Mouse (Mus musculus): ENCODE results near the gene Rela.
"Not testable (repeated sequence)": the region's sequence is repeated elsewhere in the genome, so short reads cannot be mapped to it uniquely, and the experiment has no call there.

Gene Rela

DNA sequence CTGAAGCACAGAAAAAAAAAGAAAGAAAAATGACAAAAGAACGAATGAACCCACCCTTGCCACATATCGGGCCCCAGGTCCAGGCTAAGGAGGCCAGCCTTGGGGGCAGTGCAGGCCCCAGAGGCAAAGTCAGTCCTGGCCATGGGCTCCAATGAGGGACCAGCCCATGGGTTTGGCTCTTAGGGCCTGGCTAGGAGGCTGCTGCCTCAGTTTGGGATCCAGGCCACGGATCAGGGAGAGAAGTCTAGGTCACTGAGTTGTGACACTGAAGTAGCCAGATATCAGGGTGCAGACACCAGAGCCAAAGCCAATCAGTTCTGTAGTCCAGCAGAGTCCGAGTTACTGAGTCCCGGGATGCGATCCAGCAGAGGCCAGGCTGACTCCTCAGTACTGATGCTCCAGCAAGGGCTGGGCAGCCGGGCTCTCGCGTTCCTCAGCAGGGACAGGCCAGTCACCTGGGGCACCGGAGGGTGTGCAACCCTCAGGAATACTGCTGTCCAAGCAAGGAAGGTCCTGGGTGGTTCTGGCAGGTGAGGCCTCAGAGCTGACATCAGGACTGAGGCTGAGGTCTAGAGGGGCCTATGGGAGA lies 27.5 kb downstream of the Rela start:
- no peak for DNase-seq (ENCODE audit: low read depth, low spot score)

DNA sequence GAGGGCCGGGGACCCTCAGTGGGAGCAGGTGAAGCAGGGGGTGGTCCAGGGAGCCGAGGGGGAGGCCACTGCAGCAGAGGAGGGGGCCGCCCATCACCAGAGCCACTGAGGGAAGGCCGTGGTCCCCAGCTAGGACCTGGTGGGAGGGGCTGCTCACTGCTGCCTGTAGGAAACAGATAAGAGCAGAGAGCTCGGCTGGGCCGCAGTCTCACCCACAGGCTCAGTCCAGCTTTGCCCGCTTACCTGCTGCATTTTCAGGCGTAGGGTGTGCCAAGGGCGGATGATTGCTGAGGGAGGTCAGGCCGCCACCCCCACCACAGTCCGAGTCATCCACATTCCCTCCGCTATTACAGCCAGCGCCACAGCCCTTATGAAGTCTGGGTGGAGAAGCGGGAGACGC lies 28.2 kb downstream of the Rela start:
- no peak for DNase-seq (ENCODE audit: low read depth, low spot score)

DNA sequence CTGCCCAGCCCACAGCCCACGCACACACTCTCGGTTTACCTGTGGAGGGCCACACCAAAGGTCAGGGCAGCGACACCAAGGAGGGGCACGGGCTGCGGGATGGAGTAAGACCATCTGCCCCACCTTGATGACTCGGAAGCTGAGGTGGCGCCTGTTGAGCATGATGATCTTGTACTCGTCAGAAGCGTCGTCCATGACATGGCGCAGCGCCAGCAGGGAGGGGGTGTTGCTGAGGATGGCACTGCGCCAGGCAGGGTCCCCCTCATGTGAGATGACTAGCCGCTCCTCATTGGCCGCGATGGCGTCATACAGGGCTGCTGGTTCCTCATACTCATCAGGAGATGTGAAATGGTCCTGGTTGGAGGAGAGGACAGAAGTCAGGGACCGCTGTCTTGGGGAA lies 29.1 kb downstream of the Rela start:
- DNase-seq (ENCODE audit: low read depth, low spot score) = no peak

DNA sequence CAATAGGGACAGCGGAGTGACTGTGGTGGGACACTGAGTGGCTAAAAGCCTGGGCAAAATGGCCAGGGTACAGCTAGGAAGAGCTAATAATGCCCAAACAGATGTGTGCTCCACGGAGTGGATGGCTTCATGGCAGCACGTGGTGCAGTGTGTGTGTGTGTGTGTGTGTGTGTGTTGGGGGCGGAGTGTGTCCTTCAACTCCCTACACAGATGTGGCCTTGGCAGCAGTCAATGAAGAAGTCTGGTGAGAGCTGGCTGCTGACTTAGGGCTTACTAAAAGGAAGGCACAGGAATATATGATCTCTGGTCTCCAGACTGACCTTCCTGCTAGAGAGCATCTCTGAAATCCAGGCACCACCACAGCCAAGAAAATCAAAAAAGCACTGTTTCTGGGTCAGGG lies 31.1 kb downstream of the Rela start:
- no peak for DNase-seq (ENCODE audit: low read depth, low spot score)

DNA sequence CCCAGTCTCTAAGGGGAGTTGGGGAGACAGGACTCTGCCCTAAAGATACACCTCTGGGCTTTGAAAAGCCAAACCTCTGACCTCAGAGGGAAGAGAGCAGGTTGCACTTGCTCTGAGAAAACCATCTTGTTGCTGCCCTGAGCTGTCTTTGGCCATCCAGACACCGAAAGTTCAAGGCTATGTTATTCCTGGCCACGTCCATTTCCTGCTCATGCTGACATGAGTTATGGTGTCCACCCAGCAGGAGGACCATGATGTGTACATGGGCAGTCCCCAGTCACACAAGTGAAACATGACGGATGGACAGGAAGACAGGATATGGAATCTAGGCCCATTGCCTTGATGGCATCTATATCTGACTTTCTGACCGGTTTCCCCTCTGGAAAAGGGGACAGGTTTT lies 43.1 kb downstream of the Rela start:
- DNase-seq (ENCODE audit: low read depth, low spot score) = no peak

DNA sequence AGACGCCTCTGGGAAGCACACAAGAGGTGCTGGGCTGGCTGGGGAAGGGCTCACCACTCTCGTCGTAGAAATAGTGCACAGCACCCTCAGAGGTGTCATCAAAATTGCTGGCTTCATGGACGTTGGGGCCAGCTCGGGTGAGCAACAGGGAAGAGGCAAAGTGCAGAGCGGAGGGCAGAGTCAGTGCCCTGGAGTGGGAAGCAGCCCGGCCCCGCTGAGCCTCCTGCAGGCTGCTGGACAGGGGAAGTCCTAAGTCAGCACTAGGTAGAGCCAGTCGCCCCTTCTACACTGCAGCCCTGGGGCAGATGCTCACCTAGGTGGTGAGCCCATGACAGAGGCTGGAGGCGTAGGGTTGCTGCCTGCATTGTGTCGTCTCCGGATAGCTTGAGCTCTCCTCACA lies 47.0 kb downstream of the Rela start:
- no peak for DNase-seq (ENCODE audit: low read depth, low spot score)

DNA sequence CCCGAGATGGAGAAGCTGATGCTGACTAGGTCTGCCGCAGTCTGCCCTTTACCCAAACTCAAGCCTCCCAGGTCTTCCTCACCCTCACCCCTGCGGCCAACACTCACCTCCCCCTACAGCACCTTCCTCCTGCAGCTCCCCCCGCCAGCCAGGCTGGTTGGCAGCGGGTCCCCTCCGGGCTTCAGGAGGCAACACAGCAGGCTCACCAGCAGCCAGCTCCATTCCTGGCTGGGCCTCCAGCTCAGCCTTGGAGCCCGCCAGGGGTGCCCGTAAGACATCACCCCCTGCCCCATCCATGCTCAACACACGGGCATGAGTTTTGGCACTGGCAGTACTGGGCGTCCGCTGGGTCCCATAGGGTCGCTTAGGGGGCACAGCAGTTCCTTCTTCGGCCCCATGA lies 47.7 kb downstream of the Rela start:
- DNase-seq (ENCODE audit: low read depth, low spot score) = no peak

DNA sequence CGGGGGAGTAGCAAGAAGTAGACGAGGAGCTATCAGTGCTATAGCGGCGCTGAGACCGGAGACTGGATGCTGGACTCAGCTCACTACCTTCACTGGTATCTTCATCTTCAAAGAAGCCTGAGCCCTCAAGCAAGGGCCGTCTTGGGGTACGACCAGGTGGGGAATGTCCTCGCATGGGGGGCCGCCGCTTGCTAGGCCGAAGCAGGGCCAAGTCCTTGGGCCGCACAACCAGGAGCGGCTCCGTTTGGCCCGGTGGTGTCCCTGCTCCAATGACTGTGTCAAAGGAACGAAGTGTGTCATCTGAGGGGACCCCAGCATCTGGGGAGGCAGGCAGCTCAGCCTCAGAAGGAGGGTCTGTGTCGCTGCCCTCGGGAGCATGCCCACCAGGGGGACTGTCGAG lies 48.1 kb downstream of the Rela start:
- no peak for DNase-seq (ENCODE audit: low read depth, low spot score)

DNA sequence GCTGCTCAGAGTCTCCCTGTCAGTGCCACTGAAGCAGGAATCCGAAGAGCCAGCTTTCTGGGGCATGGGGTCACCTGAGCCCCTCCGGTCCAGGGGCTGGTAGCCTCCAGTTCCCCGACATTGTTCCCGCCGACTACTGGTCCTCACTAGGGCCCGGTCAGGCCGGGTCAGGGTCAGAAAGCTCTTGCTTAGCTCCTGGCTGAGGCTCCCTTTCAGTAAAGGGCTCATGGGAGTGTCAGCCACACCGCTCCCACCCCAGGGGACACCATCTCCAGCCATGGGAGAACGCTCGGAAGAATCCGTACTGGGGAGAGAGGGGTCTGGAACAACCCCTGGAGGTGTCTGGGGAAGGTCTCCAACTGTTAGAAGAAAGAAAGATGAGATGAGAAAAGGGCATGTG lies 48.6 kb downstream of the Rela start:
- no peak for DNase-seq (ENCODE audit: low read depth, low spot score)

DNA sequence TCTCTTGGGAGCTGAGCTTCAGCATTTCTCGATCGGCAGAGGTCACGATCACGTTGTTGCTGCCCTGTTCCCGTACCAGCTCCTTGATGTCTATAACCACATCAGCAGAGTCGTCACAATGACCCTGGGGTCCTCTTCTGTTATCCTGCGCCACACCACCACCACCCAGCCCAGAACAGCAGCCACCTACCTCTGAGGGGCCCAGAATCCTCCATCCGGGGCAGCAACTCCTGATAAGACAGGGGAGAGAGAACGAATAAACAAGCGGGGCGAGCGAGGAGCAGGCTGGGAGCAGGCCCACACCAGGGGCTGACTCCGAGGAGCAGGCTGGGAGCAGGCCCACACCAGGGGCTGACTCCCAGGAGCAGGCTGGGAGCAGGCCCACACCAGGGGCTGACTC lies 49.2 kb downstream of the Rela start:
- no peak for DNase-seq (ENCODE audit: low read depth, low spot score)

DNA sequence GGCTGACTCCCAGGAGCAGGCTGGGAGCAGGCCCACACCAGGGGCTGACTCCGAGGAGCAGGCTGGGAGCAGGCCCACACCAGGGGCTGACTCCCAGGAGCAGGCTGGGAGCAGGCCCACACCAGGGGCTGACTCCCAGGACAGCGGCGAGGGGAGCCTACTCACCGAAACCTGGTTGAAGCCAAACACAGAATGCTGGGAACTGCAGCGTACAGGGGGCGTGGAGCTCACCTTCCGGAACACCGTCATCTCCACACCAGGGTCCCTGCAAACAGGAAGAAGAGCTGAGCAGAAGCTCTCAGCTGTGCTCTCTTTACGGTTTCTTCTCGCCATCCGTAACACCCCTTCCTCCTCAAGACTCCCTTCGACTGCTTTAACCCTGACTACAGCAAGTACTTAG lies 49.7 kb downstream of the Rela start:
- not testable (repeated sequence) for DNase-seq (ENCODE audit: low read depth, low spot score)

DNA sequence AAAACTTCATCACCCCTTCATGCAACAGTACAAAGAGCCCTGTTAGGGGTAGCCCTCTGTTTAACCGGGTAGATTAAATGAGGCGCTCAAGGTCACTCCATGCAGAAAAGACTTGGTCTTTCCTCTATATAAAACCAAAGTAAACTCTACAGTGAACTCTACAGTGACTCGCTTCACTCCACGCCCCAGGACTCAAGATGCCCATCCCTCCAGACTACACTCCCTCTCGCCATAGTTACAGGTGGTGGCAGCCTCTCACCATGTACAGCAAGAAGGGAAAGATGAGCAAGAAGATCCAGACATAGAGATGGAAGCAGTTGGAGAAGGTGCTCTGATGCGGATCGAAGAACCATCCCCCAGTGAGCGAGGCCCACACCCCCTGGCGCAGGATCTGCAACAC lies 50.5 kb downstream of the Rela start:
- no peak for DNase-seq (ENCODE audit: low read depth, low spot score)

DNA sequence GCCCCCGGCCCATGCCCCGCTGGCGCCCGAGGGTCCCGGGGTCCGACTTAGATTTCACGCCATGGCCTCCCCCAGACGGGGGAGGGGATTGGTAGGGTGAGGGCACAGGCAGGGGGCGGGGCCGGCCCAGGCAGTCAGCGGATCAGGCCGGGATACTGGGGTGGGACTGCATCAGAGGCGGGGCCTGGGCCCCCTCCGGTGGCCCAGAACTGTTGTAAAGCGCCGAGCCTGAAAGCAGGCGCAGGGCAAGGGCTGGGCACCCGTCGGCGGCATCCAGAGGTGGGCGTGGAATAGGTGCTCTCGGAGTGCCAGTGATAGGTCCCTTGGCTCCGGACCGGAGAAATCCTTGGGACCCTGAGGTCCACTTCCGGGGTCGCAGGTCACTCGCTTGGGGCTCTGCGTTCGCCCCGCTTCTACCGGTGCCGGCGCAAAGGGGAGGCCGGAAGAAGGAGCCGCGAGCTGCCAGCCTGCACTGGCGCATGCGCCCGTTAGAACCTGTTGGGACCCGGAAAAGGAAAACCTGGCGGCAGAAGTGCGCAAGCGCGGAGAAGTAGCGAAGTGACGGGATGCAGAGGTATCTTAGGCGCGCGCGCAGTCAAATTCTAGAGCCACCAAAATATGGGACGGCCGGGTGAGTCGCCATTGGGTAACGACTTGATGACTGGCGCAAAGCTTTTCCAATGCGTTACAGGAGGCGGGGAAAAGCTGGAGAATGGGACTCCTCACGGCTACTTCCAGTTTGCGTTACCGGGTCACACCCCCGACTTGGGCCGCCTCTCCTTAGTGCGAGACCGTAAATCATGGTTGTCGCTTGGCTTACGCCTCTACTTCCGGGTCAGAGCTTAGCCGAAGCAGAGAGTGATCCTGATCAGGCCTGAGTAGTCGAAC lies 51.2 kb downstream of the Rela start, which contains the start of the genes Map3k11 and Pcnx3:
Gene Map3k11, plus strand, starts transcription at position 543 of the 888 bp plus-strand sequence.
Gene Pcnx3, minus strand, starts transcription at position 709 of the 888 bp plus-strand sequence.
- DNase-seq (ENCODE audit: low read depth, low spot score) = peak; percentile 93

DNA sequence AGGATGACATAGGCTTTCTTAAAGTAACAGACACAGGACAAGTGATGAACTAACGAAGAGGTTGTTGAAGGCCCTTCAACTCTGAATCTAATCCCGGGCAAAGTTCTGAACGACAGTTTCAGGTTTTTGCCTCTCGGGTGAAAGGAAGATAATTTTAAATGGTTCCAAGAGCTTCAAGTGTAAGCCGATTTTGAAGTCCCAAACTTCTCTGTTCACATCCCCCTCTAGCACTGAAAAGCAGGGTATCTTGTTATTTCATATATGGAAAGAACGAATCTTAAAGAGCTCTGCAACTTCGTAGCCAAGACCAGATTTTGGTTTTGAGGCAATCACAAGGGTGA lies 51.8 kb downstream of the Rela start:
- no peak for DNase-seq (ENCODE audit: low read depth, low spot score)

DNA sequence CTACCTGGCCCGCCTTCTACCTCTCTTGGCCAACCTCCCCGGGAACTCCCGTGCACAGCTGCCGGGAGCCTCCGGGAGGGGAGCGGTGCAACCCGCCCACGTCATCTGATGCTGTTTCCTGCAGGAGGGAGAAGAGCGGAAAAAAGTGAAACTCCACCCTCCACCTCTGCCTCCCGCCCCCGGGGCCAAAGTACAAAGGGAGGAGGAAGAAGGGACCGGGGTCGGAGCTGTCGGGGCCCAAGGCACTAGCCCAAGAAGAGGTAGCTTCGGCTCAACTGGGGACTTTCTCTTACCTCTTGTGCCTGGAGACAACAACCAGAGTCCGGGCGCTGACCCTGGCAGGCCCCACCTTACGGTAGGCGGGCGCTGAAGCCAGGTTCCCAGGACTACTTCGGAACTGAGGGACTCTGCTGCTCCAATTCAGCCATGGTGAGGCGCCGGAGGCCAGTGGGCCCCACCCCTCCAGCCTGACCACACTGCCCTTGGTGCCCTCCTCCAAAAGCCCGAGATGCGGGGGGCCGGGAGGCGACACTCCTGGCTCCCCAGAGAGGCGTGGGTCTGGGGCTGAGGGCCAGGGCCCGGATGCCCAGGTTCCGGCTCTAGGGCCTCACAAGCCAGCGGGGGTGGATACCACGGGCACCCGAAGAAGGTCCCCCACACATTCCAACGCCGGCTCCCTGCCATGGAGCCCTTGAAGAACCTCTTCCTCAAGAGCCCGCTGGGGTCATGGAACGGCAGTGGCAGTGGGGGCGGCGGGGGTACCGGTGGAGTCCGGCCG lies 52.5 kb downstream of the Rela start:
- DNase-seq (ENCODE audit: low read depth, low spot score) = no peak

DNA sequence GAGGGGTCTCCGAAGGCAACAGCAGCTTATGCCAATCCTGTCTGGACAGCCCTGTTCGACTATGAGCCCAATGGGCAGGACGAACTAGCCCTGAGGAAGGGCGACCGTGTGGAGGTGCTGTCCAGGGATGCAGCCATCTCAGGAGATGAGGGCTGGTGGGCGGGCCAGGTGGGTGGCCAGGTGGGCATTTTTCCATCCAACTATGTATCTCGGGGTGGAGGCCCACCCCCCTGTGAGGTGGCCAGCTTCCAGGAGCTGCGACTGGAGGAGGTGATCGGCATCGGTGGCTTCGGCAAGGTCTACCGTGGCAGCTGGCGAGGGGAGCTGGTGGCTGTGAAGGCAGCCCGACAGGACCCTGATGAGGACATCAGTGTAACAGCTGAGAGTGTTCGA lies 53.1 kb downstream of the Rela start:
- DNase-seq (ENCODE audit: low read depth, low spot score) = no peak

DNA sequence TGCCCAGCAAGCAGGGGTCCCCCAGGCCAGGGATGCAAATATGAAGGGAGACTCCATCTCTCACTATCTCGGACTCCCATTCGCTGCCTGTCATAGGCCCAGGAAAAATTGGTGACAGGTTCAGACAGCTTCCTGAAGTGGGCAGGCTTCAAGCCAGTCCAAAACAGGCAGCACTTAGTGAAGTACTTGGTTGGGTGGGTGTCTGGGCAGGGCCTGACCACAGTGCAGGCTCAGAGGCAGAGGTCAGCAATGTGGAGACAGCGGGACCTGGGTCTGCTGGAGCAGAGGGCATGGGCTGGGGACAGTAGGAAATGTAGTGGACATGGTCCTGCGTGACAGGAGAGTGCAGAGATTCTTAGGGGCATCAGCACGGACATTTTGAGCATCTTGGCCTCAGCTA lies 54.3 kb downstream of the Rela start:
- DNase-seq (ENCODE audit: low read depth, low spot score) = no peak

DNA sequence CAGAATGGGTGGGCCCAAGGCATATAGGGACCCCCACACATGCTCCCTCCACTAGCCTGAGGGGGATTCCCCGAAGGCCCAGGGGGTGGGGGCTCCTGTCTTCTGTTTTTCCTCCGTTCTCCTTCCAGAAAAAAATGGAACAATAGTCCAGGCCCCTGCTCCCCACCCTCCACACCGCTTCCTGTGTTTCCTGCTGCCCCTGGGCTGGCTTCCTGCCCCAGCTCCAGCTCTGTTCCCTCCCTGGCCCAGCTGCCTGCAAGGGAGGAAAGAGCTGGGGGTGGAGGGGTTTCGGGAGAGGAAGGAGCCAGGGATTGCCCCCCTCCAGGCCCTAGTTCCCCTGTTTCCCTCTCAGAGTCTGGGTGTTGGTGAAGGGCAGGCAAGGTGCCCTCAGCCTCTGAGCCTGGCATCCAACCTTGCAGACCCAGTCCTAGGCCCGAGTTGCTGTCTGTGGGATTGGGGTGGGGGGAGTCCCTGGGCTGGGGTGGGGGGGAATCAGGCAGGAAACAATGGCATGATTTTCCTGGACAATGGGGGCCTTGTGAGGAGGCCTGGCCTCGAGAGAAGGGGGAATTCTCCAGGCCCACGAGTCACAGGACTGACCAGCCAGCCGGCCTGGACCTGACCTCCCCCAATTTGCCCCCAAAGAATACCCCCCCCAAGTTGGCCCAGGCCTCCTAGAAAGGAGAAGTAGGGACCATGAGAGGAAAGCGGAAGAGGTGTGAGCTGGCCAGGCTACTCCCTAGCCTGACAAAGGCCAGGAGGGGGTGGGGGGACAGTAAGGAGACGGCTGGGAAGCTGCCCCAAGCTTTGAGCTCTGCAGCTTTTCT lies 55.0 kb downstream of the Rela start:
- DNase-seq (ENCODE audit: low read depth, low spot score) = no peak

DNA sequence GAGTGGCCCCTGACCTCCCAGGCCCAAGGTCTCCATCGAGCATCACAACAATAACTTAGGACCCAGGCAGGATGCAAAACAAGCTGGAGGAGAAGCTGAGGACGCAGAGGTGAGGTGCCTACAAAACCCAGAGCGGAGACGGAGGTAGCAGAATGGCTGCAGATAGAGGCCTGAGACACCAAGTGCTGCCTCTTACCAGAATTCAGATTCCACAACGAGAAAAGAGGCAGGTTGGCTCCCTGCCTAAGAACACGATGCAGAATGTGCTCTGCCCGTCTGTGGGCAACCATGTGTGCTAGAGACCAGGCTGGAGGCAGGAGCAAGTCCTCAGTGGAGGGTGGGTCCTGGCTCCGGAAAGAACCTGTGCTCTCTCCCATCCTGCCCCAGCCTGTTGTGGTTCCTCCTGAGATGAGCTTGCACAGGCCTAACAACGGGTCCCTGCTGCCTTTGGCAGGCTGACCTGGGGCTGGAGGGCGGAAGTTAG lies 55.7 kb downstream of the Rela start:
- DNase-seq (ENCODE audit: low read depth, low spot score) = no peak

DNA sequence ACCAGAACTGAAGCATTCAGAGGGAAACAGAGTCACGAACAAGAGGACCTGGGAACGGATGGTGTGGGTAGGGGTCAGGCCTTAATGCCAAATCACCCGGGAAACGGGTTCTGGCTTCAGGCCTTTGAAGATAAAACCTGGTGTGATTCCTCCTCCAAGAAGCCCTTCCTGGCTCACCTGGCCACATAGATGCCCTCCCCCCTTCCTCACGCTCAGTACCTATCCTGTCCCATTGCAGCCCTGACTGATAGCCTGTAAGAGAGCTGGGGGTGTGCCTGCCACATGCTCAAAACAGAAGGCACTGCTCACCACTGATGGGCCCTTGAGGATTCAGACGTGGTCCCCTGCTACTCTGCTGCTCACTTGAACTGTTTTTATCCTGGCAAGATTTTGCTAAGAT lies 56.5 kb downstream of the Rela start:
- no peak for DNase-seq (ENCODE audit: low read depth, low spot score)

DNA sequence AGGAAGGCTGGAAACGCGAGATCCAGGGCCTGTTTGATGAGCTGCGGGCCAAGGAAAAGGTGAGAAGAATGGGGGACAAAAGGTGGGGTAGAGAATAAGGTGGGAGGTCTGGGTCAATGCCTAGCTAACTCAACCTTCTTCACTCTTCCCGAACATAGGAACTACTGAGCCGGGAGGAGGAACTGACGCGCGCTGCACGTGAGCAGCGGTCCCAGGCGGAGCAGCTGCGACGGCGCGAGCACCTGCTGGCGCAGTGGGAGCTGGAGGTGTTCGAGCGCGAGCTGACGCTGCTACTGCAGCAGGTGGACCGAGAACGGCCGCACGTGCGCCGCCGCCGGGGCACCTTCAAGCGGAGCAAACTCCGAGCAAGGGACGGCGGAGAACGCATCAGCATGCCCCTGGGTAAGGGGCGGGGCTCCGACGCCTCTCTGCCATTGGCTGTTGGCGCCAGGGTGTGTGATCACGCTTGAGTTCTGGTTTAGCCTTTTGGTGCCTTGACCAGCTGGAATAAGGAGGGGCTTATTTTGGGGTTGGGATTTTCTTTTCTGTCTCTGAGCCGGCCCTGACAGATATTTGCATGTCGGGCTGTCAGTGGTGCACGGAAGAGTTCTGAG lies 58.7 kb downstream of the Rela start:
- peak; percentile 59 for DNase-seq (ENCODE audit: low read depth, low spot score)

Data from WW6 (cell line).